Mouse (Mus musculus) heart, embryonic 11.5 days (tissue): ENCODE measurements around the gene Mfrp. TPM values are rescaled to one million over a fixed set of nuclear protein-coding genes. Genes with fewer than 3 reads are reported as not detected.

Experiments used
- ATAC-seq: fragments of 200-750 bp; cut with Nextera tagmentation; replicated peaks from 2 replicates; pipeline ENCODE4 v1.8.0; 2017; ENCODE audit warnings: moderate library complexity; ENCODE audit not compliant: insufficient number of reproducible peaks, low FRiP score, low TSS enrichment
- H3K27ac ChIP-seq: fragments of 300-500 bp; sonication (generic); 2 replicates; pipeline ENCODE4 v1.5.1; 2014; ENCODE audit warnings: mild to moderate bottlenecking, low read depth, low read length
- H3K27me3 ChIP-seq: fragments of 300-500 bp; sonication (generic); 2 replicates; pipeline ENCODE4 v1.6.1; 2014; ENCODE audit warnings: mild to moderate bottlenecking, low read length, mixed read lengths; ENCODE audit not compliant: control insufficient read depth, insufficient read depth
- H3K36me3 ChIP-seq: fragments of 300-500 bp; sonication (generic); 2 replicates; pipeline ENCODE4 v1.6.1; 2014; ENCODE audit warnings: mild to moderate bottlenecking, low read length, moderate library complexity, mixed read lengths; ENCODE audit not compliant: control insufficient read depth, insufficient read depth
- H3K4me1 ChIP-seq: fragments of 300-500 bp; sonication (generic); 2 replicates; pipeline ENCODE4 v1.6.1; 2014; ENCODE audit warnings: low read length; ENCODE audit not compliant: control insufficient read depth, insufficient read depth
- H3K4me2 ChIP-seq: fragments of 300-500 bp; sonication (generic); 2 replicates; pipeline ENCODE4 v1.6.1; 2014; ENCODE audit warnings: mild to moderate bottlenecking, moderate library complexity
- H3K4me3 ChIP-seq: fragments of 300-500 bp; sonication (generic); 2 replicates; pipeline ENCODE4 v1.5.1; 2014; ENCODE audit warnings: low read depth, low read length
- H3K9ac ChIP-seq: fragments of 300-500 bp; sonication (generic); 2 replicates; pipeline ENCODE4 v1.6.1; 2014; ENCODE audit warnings: mild to moderate bottlenecking, low read depth, low read length, moderate library complexity
- H3K9me3 ChIP-seq: fragments of 300-500 bp; sonication (generic); replicated peaks from 2 replicates; pipeline ENCODE4 v1.6.1; 2016; ENCODE audit warnings: low read length; ENCODE audit not compliant: control insufficient read depth
- WGBS: fragments of 180-500 bp; shearing (Covaris S2); extraction: QIAGEN DNeasy Blood & Tissue Kit; methylation state at CpG from one replicate; pipeline ENCODE4 v1.1.7; 2014; ENCODE audit not compliant: insufficient replicate concordance; 5-methylcytosine and 5-hydroxymethylcytosine counted together
- polyA plus RNA-seq: library from polyadenylated mRNA; unstranded; fragments of >200 nt; fragmentation: Nextera tagmentation; extraction: Ambion mirVana; gene quantifications from 2 replicates; pipeline ENCODE4 v1.2.1, GENCODE M21; 2014

The Mfrp gene
- polyA plus RNA-seq, 1 experiment from 2014 or later = 0.16 TPM

DNA sequence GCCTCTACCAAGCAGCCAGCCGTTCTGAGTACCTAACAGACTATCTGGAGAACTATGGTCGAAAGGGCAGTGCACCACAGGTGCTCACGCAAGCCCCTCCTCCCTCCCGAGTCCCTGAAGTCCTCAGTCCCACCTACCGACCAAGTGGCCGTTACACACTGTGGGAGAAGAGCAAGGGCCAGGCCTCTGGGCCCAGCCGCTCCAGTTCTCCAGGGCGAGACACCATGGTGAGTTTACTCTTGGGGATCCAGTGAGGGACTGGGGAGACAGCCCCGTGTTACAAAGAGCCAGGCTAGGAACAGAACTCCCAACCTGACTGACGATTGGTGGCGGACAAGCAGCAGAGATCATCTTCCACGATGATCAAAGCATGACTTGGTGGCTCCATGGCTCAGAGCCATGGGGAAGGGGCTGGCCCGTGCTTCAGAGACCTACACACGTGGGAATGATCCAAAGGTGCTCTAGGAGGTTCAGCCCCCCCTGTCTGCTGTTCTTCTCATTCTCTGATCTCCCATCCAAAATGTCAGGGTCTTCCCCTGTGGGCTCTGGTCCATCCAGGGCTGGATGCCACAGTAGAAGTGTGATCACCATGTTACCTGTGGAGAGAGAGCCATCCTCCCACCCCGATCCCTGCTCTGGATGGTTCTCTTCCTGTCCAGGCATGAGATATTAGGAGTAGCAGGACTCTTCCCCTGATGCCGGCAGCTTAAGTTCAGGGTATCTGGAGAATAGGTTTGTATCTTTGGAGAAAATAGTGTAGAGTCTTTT is 25.3 kb upstream of the Mfrp start:
- Histone ChIP-seq H3K27ac (no peak overlapping the region), H3K4me2 (no peak overlapping the region), H3K9me3 (no peaks in the 10 kb centered on the region), H3K4me3 (no peak overlapping the region), H3K27me3 (no peaks in the 10 kb centered on the region), H3K9ac (no peak overlapping the region), H3K36me3 (no peaks in the 10 kb centered on the region), H3K4me1 (peaks cover 55% of the 10 kb centered on the region)
- whole genome bisulfite sequencing = 65% methylated on average over 16 of the region's 16 CpGs
- ATAC-seq = no peak

DNA sequence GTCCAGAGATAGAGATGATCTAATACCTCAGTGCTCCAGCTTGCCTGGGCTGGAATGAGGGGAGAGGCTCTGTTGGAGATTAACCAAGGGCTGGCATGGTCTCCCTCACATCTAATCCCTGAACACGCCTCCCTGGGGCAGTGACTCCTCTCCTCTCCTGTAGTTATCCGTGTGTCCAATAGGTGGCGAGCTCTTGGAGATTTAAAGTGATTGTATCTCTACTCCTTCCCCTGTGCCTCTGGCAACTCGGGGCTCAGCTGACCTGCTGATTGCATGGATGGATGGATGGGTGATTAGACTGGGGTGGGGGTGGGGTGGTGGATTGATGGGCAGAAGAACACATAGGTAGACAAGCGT is 24.8 kb upstream of the Mfrp start:
- WGBS = 11% methylated on average over 5 of the region's 5 CpGs
- Histone ChIP-seq H3K4me3 (no peak overlapping the region), H3K4me1 (peaks cover 50% of the 10 kb centered on the region), H3K36me3 (no peaks in the 10 kb centered on the region), H3K27ac (no peak overlapping the region), H3K9ac (no peak overlapping the region), H3K27me3 (no peaks in the 10 kb centered on the region), H3K9me3 (no peaks in the 10 kb centered on the region), H3K4me2 (peak overlapping the region; percentile 33; the same call in 1 of the 2 replicates)
- ATAC-seq = no peak

DNA sequence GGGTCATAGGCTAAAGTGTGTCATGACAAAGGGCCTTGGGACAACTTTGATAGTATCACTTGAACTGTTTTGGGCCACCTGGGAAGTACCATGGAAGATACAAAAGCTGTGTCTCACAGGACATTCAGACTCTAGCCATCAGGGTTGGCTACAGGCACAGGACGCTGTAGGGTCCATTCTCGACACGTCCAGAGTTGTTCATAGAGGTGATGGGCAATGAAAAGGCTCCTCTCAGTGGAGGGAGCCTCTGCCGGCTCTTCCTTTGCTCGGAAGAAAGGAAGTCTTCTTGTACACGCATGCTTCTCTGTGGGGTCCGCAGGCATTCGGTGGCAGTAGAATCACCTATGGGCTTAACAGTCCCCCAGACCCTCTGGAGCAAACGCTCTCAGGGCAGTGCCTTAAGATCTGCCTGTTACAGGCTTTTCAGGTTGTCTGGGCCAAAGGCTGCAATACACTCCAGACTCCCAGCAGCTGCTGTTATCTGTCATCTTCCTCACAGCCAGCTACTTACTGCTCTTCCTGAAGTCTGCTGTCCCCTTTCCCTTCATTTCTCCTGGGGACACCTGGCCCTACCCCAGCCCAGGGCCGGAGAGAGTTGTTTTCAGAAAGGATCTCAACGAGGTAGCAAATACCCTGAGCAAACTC is 24.1 kb upstream of the Mfrp start:
- Histone ChIP-seq H3K4me1 (peaks cover 44% of the 10 kb centered on the region), H3K27me3 (no peaks in the 10 kb centered on the region), H3K9ac (no peak overlapping the region), H3K4me2 (peak overlapping the region; percentile 33; the same call in 1 of the 2 replicates), H3K27ac (no peak overlapping the region), H3K4me3 (no peak overlapping the region), H3K36me3 (no peaks in the 10 kb centered on the region), H3K9me3 (no peaks in the 10 kb centered on the region)
- 75% methylated on average over 11 of the region's 11 CpGs for WGBS
- ATAC-seq = no peak

DNA sequence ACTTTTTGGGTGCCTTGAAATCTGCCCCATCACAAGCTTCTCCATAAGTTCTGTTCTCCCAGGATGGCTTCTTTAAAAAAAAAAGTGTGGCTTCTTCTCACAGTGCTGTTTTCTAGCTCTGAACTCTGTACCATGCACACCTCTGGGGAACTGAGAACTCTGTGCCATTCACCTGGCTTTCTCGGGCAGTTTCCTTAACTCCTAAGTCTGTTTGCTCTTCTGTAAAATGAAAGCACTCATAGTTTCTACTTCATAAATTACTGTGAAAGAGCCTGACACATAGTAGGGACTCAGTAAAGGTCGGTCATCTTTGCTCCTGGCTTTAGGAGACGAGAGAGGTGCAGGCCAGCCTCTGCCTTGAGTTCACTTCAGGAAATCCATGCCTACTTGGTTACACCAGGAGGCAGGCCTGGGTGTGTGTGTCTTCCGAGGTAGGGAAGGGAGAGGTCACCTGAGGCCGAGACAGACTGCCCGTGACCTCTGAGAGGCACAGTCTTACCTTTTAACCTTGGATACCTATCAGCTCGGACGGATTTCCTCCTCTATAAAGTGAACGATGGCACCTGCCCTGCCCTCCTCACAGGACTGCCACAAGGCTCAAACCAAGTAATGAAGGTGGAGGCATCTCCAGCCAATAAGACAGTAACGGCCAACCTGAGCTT is 23.3 kb upstream of the Mfrp start:
- no peak overlapping the region; the same call in 1 of the 2 replicates for H3K27ac ChIP-seq
- H3K4me1 ChIP-seq = peaks cover 38% of the 10 kb centered on the region
- H3K4me3 ChIP-seq = no peak overlapping the region
- no peaks in the 10 kb centered on the region for H3K27me3 ChIP-seq
- WGBS = 71% methylated on average over 10 of the region's 10 CpGs
- H3K36me3 ChIP-seq = no peaks in the 10 kb centered on the region
- H3K4me2 ChIP-seq = peak overlapping the region; percentile 31
- H3K9me3 ChIP-seq = no peaks in the 10 kb centered on the region
- ATAC-seq = no peak
- H3K9ac ChIP-seq = peak overlapping the region; percentile 43; the same call in 1 of the 2 replicates

DNA sequence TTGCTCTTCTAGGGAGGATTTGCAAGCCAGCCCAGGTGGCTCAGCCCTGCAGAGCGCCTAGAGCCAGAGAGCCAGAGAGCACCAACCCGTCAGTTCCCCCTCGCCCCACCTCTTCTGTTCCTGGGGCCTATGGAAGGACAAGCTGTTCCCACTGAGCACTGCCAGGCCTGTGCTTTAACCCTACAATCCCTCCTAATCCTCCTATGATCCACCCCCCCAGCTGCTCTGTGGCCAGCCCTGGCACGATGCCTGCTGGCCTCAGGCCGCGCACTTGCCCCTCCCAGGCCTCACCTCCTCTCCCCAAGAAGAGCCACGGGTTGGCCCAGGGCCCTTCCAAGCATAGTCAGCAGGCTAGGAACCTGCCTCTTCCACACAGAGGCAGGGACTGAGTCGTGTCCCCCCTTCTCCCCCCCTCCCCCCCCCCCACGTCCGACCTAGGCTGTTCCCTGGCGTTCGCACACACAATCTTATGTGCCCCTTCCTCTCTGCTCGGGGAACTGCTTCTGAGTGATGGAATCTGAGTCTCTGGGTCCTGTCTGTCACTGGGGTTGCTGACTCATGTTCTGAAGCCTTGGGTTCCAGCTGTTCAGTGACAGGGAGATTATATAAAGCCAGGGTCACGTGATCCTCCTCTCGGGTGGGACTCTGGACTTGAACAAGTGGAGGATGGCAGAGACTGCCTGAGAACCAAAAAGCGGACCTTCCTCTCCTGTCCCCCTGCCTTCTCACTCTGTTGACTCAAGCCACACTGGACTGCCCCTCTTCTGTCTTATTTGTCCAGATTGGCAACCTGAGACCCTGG is 22.4 kb upstream of the Mfrp start:
- Histone ChIP-seq H3K36me3 (no peaks in the 10 kb centered on the region), H3K9me3 (no peaks in the 10 kb centered on the region), H3K27ac (peak overlapping the region; percentile 4), H3K9ac (0 out of 2 replicates have a peak overlapping the region, but pooled peaks have one; percentile 7), H3K4me1 (peaks cover 43% of the 10 kb centered on the region), H3K27me3 (no peaks in the 10 kb centered on the region), H3K4me2 (peak overlapping the region; percentile 31), H3K4me3 (no peak overlapping the region)
- WGBS = 24% methylated on average over 14 of the region's 16 CpGs
- ATAC-seq = peak; percentile 50

DNA sequence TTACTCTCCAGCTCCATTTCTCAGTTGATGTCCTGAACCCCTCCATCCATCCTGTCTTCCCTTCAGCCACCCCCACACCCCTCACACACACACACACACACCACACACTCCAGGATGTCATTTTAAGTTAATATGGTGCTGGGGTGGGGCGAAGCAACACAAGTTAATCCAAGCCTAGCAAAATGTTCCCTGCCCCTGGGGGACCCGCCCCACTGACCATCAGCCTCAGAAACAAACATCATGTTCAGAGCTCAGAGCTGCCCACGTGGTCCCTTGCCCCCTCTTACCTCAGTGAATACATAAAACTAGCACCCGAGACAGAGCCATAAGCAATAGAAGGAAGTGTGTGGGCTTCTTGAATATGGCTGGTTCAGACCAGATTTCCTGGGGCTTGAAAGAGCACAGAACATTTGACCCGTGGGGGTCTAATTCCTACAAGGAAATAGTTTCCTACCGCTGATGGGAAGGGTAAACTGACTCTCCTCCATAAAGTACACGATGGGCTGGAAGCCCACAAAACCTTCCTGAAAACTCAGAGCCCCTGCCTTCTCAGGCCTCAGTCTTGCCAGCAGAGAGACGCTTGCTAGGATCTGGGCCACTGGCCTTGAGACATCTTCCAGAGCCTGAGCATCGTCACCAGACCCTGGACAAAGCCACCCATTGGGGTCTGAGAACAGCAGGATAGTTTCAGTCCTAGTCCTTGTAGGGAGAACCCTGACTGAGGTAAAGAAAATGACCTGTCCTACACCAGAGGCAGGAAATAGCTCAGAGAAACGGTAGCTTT is 21.3 kb upstream of the Mfrp start:
- WGBS = 70% methylated on average over 10 of the region's 10 CpGs
- Histone ChIP-seq H3K4me1 (peaks cover 48% of the 10 kb centered on the region), H3K36me3 (no peaks in the 10 kb centered on the region), H3K4me3 (no peak overlapping the region), H3K27me3 (no peaks in the 10 kb centered on the region), H3K9me3 (no peaks in the 10 kb centered on the region), H3K27ac (no peak overlapping the region), H3K4me2 (no peak overlapping the region), H3K9ac (no peak overlapping the region)
- ATAC-seq = no peak

DNA sequence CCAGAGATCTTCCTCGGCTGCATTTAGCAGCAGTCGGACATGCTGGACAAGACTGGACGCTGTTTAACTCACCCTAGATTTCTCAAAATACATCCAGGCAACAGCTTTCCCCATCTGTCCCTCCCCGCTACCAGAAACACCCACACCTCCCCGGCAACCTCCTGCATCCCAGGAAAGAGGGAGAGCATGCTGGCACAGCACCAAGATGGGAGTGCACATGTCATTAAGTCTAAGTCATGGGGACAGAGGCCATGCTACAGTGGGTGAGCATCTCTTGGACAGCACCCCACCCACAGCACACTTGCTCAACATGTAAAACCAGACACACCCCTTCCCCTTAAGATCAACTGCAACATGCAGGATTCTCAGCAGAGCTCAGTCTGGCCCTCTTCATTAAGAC is 20.6 kb upstream of the Mfrp start:
- Histone ChIP-seq H3K9ac (no peak overlapping the region), H3K27ac (no peak overlapping the region)
- no peak for ATAC-seq

More for the DNA sequence above, 20.6 kb upstream of the Mfrp start:
- H3K9me3 ChIP-seq = no peaks in the 10 kb centered on the region
- WGBS = 73% methylated on average over 5 of the region's 5 CpGs
- no peak overlapping the region for H3K4me2 ChIP-seq
- H3K27me3 ChIP-seq = no peaks in the 10 kb centered on the region; the same call in 1 of the 2 replicates
- peaks cover 49% of the 10 kb centered on the region for H3K4me1 ChIP-seq
- H3K4me3 ChIP-seq = no peak overlapping the region
- no peaks in the 10 kb centered on the region for H3K36me3 ChIP-seq
